Mouse (Mus musculus) forebrain, embryonic 11.5 days (tissue): Measurements from ENCODE around the gene Hectd1. TPM values are rescaled to one million over a fixed set of nuclear protein-coding genes. Genes with fewer than 3 reads are reported as not detected.
A peak's percentile ranks its signal among the peaks of the same experiment; 100 is the strongest.

ENCODE experiments used
- ATAC-seq: fragments of 200-750 bp; cut with Nextera tagmentation; replicated peaks from 2 replicates; pipeline ENCODE4 v1.8.0; 2017; ENCODE audit warnings: moderate TSS enrichment; ENCODE audit not compliant: low FRiP score
- DNase-seq: peaks from one replicate; pipeline ENCODE4 v3.0.0-alpha.2; 2017; ENCODE audit warnings: low spot score
- H3K27ac ChIP-seq: fragments of 300-500 bp; sonication (generic); 2 replicates; pipeline ENCODE4 v1.5.1; 2014; ENCODE audit warnings: low read depth, low read length
- H3K27me3 ChIP-seq: fragments of 300-500 bp; sonication (generic); 2 replicates; pipeline ENCODE4 v1.6.1; 2014; ENCODE audit warnings: mild to moderate bottlenecking, low read length, mixed read lengths; ENCODE audit not compliant: control insufficient read depth, insufficient read depth
- H3K36me3 ChIP-seq: fragments of 300-500 bp; sonication (generic); 2 replicates; pipeline ENCODE4 v1.6.1; 2014; ENCODE audit warnings: mild to moderate bottlenecking, low read length, moderate library complexity, mixed read lengths; ENCODE audit not compliant: control insufficient read depth, insufficient read depth
- H3K4me1 ChIP-seq: fragments of 300-500 bp; sonication (generic); replicated peaks from 2 replicates; pipeline ENCODE4 v1.6.1; 2014; ENCODE audit warnings: low read length, mixed read lengths; ENCODE audit not compliant: control insufficient read depth, insufficient read depth
- H3K4me2 ChIP-seq: fragments of 300-500 bp; sonication (generic); 2 replicates; pipeline ENCODE4 v1.6.1; 2014; ENCODE audit warnings: low read depth, mild to moderate bottlenecking, low read length, moderate library complexity, mixed read lengths; ENCODE audit not compliant: severe bottlenecking
- H3K4me3 ChIP-seq: fragments of 300-500 bp; sonication (generic); 2 replicates; pipeline ENCODE4 v1.5.1; 2014; ENCODE audit warnings: low read depth, low read length
- H3K9ac ChIP-seq: fragments of 300-500 bp; sonication (generic); 2 replicates; pipeline ENCODE4 v1.6.1; 2014; ENCODE audit warnings: low read length
- H3K9me3 ChIP-seq: fragments of 300-500 bp; sonication (generic); 2 replicates; pipeline ENCODE4 v1.6.1; 2016; ENCODE audit warnings: low read length, mixed read lengths; ENCODE audit not compliant: control insufficient read depth
- WGBS: fragments of 180-500 bp; shearing (Covaris S2); extraction: QIAGEN DNeasy Blood & Tissue Kit; methylation state at CpG from one replicate; pipeline ENCODE4 v1.1.7; 2014; 5-methylcytosine and 5-hydroxymethylcytosine counted together
- polyA plus RNA-seq: library from polyadenylated mRNA; unstranded; fragments of >200 nt; fragmentation: Nextera tagmentation; extraction: Ambion mirVana; gene quantifications from 2 replicates; pipeline ENCODE4 v1.2.1, GENCODE M21; 2014

Gene Hectd1
- polyA plus RNA-seq, 1 experiment from 2014 or later, result 44.8 TPM

DNA sequence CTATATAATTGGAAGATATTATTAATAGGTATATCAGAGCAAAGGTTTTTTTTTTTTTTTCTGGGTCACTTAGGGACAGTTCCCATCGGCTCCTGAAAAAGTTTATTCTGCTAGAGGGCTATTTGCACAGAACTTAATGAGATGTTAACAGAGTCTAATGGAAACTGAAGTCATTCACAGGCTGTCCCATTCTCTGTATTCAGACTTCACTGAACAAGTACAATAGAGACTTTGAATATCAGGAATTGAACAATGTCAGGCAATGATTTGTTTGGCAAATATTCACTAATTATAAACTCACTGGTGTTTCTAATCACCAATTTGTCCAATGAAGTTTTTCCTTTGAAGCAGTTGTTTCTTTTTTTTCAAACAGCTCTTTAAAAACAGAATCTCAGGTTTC, 92.5 kb downstream of the Hectd1 start:
- H3K9me3 ChIP-seq, result no peaks in the 10 kb centered on the region
- no peak for DNase-seq
- no peaks in the 10 kb centered on the region; the same call in 1 of the 2 replicates for H3K27me3 ChIP-seq
- H3K4me2 ChIP-seq, result no peak overlapping the region
- H3K4me3 ChIP-seq, result no peak overlapping the region
- no peak overlapping the region for H3K27ac ChIP-seq
- no peak overlapping the region for H3K9ac ChIP-seq
- peak; percentile 75; the same call in 1 of the 2 replicates for ATAC-seq
- no peaks in the 10 kb centered on the region; the same call in 1 of the 2 replicates for H3K4me1 ChIP-seq
- no peaks in the 10 kb centered on the region for H3K36me3 ChIP-seq
- WGBS, result 23% methylated on average over 1 of the region's 1 CpGs

DNA sequence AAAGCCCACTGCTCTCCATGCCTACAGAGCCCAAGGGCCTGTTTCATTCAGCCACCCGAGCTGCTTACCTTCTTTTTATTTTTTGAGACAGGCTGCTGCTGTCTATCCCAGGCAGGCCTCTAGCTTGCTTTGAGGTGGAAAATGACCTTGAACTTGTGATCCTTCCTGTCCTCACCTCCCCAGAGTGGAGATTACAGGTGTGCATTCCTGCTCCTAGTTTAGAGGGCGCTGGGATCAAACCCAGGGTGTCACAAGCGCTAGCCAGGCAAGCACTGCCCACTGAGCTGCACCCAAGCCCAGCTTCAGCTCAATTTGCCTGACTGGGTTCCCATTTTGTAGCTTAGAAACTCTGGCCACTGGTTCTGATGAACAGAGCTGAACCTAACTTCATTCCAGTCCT, 93.0 kb downstream of the Hectd1 start:
- Histone ChIP-seq H3K27ac (no peak overlapping the region), H3K9me3 (no peaks in the 10 kb centered on the region), H3K4me3 (no peak overlapping the region), H3K4me1 (no peaks in the 10 kb centered on the region; the same call in 1 of the 2 replicates), H3K4me2 (no peak overlapping the region), H3K27me3 (no peaks in the 10 kb centered on the region; the same call in 1 of the 2 replicates), H3K9ac (no peak overlapping the region), H3K36me3 (no peaks in the 10 kb centered on the region)
- ATAC-seq (peak; percentile 27; the same call in 1 of the 2 replicates), DNase-seq (no peak)
- 55% methylated on average over 3 of the region's 3 CpGs for WGBS

DNA sequence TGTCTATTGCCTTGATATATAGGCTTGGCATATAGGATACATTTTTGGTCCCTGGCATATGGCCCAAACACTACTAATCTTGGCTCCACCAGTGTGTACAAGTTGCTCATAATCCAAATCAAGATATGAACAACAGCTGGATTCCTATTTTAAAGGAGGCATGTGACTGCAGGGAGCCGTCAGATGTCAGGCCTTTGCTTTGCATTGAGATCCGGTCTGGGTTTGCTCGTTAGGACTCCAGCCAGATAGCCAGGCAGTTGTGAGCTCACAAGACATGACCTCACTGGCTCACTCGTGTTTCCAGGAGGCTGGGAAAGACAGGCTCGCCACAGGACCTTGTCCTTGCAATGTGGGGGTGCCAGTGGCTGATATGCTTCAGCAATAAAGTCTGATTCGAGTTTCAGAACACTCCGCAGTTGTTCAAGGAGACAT, 93.5 kb downstream of the Hectd1 start:
- WGBS, result 54% methylated on average over 7 of the region's 7 CpGs
- DNase-seq, result no peak
- Histone ChIP-seq H3K4me3 (no peak overlapping the region), H3K36me3 (no peaks in the 10 kb centered on the region), H3K9ac (no peak overlapping the region), H3K4me1 (no peaks in the 10 kb centered on the region; the same call in 1 of the 2 replicates), H3K27me3 (no peaks in the 10 kb centered on the region; the same call in 1 of the 2 replicates), H3K4me2 (no peak overlapping the region), H3K27ac (no peak overlapping the region), H3K9me3 (no peaks in the 10 kb centered on the region)
- ATAC-seq, result no peak

DNA sequence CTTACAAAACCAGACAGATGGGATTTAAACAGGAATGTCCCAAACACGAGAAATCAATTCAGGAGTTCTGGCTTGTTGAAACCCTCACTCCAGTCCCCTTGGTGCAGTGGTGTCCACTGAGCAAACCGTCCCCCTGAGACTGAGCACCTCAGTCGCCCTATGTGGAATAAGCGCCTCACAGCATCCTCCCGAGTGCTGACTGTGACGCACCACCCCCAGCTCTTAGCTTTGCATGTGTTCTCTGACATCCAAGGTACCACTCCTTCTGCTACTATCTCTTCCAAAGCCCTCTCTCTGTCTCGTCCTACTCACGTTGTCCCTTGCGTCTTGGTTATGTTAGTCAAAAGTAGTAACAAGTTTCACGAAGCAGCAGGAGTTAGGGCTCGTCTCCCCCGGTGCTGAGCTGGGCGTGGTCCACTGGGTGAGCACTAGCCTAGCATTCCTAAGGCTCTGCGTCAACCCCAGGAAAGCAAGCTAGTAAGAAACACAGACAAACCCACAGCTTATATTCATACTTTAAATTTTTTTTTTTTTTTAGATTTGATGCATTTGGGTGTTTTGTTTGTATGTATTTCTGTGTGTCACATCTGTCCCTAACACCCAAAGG, 94.6 kb downstream of the Hectd1 start:
- Histone ChIP-seq H3K36me3 (no peaks in the 10 kb centered on the region), H3K4me1 (no peaks in the 10 kb centered on the region; the same call in 1 of the 2 replicates), H3K9ac (no peak overlapping the region), H3K27ac (no peak overlapping the region), H3K9me3 (no peaks in the 10 kb centered on the region), H3K4me2 (no peak overlapping the region), H3K27me3 (no peaks in the 10 kb centered on the region; the same call in 1 of the 2 replicates), H3K4me3 (no peak overlapping the region)
- DNase-seq (no peak), ATAC-seq (no peak)
- WGBS, result 85% methylated on average over 14 of the region's 14 CpGs

DNA sequence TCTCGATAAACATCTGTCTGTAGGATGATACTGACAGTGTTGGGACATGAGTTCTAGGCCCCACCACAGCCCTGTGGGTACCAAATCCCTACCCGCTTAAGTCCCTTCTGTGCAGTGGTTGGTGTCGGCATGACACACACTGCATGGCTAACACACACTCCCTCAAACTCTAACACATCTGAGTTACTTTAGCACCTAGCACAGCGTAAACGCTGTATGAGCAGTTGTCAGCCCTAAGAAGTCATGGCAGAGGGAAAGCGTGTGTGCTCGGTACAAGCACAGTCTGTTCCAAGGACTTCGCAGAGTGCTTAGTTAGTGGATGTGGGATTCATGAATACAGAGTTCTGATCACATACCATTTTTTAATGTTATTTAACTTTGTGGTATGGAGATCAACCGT, 99.5 kb downstream of the Hectd1 start:
- Histone ChIP-seq H3K4me2 (no peak overlapping the region), H3K27me3 (no peaks in the 10 kb centered on the region; the same call in 1 of the 2 replicates), H3K9ac (no peak overlapping the region), H3K4me3 (no peak overlapping the region), H3K27ac (no peak overlapping the region), H3K4me1 (no peaks in the 10 kb centered on the region), H3K9me3 (no peaks in the 10 kb centered on the region), H3K36me3 (no peaks in the 10 kb centered on the region)
- DNase-seq, result no peak
- 93% methylated on average over 9 of the region's 9 CpGs for WGBS
- no peak for ATAC-seq

DNA sequence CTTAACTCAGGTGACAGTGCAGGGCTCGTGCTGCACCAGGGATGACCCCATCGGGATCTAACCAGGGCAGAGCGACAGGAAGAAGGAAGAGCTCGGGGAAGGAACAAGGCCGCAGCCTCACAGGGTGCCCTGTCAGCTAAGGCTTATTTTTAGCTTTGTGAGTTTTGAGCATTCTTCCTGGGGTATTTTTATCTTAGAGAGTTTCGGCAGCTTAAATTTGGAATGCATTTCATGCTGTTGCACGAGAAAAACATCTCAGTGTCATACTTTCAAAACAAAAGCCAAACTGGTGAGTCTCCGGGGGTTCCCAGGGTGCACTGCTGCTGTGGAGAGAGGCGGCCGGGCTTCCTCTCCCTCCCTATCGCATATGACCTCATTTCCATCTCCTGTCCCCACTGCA, 100.3 kb downstream of the Hectd1 start:
- Histone ChIP-seq H3K4me2 (no peak overlapping the region), H3K4me1 (no peaks in the 10 kb centered on the region), H3K36me3 (no peaks in the 10 kb centered on the region), H3K4me3 (no peak overlapping the region), H3K27me3 (no peaks in the 10 kb centered on the region), H3K9ac (no peak overlapping the region), H3K9me3 (no peaks in the 10 kb centered on the region), H3K27ac (no peak overlapping the region)
- no peak for ATAC-seq
- 85% methylated on average over 11 of the region's 11 CpGs for WGBS
- no peak for DNase-seq

DNA sequence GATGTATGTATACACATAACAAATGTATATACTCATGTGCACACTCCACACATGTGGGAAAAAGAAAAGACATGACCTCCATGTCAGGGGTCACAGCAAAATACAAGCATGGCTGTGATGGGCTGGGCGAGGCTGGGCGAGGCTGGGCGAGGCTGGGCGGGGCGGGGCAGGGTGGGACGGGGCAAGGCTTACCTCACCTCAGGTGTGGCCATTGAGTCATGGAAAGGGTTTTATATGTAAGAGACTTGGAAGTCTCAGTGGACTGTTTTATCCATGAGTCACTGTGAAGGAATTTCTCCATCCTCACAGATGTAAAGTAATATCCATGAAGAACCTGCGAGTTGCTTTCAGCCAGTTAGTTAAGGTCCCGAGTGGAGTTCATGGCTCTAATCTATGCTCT, 107.5 kb downstream of the Hectd1 start:
- DNase-seq (no peak), ATAC-seq (no peak)
- Histone ChIP-seq H3K27ac (no peak overlapping the region), H3K9me3 (no peaks in the 10 kb centered on the region), H3K27me3 (no peaks in the 10 kb centered on the region), H3K36me3 (no peaks in the 10 kb centered on the region; the same call in 1 of the 2 replicates), H3K4me1 (no peaks in the 10 kb centered on the region), H3K9ac (no peak overlapping the region), H3K4me3 (no peak overlapping the region), H3K4me2 (no peak overlapping the region)
- 94% methylated on average over 8 of the region's 8 CpGs for WGBS

DNA sequence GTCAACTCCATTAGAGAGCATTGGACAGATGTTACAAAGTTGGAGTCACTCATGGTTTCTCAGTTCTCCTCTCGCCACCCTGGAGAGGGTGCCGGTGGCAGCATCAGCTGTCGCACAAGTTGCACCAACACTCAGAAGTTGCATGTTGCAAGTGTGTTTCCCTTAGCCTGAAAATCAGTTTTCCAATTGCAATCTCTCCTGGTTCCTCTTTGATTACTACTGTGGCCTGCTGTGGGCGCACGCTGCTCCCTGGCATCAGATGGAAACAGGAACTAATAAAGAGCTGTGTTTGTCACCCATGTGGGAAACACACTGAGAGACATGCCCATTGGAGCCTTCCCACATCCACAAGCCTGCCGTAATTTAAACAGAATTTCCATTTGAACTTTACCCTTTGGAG, 110.7 kb downstream of the Hectd1 start:
- ATAC-seq (no peak), DNase-seq (no peak)
- Histone ChIP-seq H3K9ac (no peak overlapping the region), H3K4me3 (no peak overlapping the region), H3K27ac (no peak overlapping the region), H3K4me2 (no peak overlapping the region), H3K4me1 (no peaks in the 10 kb centered on the region), H3K27me3 (no peaks in the 10 kb centered on the region), H3K9me3 (no peaks in the 10 kb centered on the region), H3K36me3 (no peaks in the 10 kb centered on the region; the same call in 1 of the 2 replicates)
- WGBS, result 95% methylated on average over 6 of the region's 6 CpGs

DNA sequence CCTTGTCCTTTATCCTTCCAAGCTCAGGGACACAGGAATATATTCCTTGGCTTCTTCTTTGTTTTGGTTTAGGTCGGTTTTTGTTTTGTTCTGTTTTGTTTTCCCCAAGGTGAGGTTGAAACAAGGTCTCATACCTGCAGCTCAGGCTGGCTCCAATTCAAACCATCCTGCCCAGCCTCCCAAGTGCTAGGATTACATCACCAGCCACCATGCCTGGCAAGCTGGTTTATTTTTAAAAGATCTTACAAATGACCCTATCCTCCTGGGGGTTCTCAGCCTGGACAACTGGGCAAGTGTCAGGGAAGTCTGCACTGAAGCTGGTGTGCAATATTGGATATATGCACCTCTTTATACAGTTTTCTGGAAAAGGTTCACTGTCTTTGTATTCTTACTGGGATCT, 116.7 kb downstream of the Hectd1 start:
- Histone ChIP-seq H3K27me3 (no peaks in the 10 kb centered on the region), H3K27ac (no peak overlapping the region), H3K4me1 (no peaks in the 10 kb centered on the region), H3K36me3 (no peaks in the 10 kb centered on the region), H3K9me3 (no peaks in the 10 kb centered on the region), H3K4me3 (no peak overlapping the region), H3K4me2 (no peak overlapping the region), H3K9ac (no peak overlapping the region)
- no peak for ATAC-seq
- WGBS, result 81% methylated on average over 1 of the region's 1 CpGs
- no peak for DNase-seq
